Mouse (Mus musculus): ENCODE data around the gene Zfp704. TPM values are rescaled to one million over a fixed set of nuclear protein-coding genes. Genes with fewer than 3 reads are reported as not detected.

Gene Zfp704
- polyA plus RNA-seq, 1 experiment from 2014 or later, result 7.2 TPM

- no peak overlapping the region for H3K9ac ChIP-seq
- no peaks in the 10 kb centered on the region for H3K27me3 ChIP-seq (replicated peaks)
- peaks cover 54% of the 10 kb centered on the region for H3K4me1 ChIP-seq (replicated peaks)
- H3K9me3 ChIP-seq (replicated peaks), result no peaks in the 10 kb centered on the region
- H3K27ac ChIP-seq (ENCODE audit: poor library complexity, severe bottlenecking), result peak overlapping the region; percentile 48
- H3K4me3 ChIP-seq, result no peak overlapping the region
- 62% methylated on average over 11 of the region's 11 CpGs for WGBS
- H3K36me3 ChIP-seq, result peaks cover 27% of the 10 kb centered on the region
- no peak overlapping the region for H3K4me2 ChIP-seq
- ATAC-seq (ENCODE audit: insufficient number of reproducible peaks, low FRiP score), result no peak
These were observed 170.1 kb downstream of the Zfp704 start for GRCm38 (mm10) chr3:9439619-9440286.

- WGBS, result 78% methylated on average over 6 of the region's 6 CpGs
- Histone ChIP-seq H3K4me1 (replicated peaks) (peaks cover 53% of the 10 kb centered on the region), H3K9me3 (replicated peaks) (no peaks in the 10 kb centered on the region), H3K4me2 (no peak overlapping the region), H3K27ac (ENCODE audit: poor library complexity, severe bottlenecking) (no peak overlapping the region), H3K4me3 (no peak overlapping the region), H3K27me3 (replicated peaks) (no peaks in the 10 kb centered on the region), H3K9ac (no peak overlapping the region), H3K36me3 (peaks cover 25% of the 10 kb centered on the region)
- no peak for ATAC-seq (ENCODE audit: insufficient number of reproducible peaks, low FRiP score)
These were observed 173.6 kb downstream of the Zfp704 start for GRCm38 (mm10) chr3:9436256-9436655.

DNA sequence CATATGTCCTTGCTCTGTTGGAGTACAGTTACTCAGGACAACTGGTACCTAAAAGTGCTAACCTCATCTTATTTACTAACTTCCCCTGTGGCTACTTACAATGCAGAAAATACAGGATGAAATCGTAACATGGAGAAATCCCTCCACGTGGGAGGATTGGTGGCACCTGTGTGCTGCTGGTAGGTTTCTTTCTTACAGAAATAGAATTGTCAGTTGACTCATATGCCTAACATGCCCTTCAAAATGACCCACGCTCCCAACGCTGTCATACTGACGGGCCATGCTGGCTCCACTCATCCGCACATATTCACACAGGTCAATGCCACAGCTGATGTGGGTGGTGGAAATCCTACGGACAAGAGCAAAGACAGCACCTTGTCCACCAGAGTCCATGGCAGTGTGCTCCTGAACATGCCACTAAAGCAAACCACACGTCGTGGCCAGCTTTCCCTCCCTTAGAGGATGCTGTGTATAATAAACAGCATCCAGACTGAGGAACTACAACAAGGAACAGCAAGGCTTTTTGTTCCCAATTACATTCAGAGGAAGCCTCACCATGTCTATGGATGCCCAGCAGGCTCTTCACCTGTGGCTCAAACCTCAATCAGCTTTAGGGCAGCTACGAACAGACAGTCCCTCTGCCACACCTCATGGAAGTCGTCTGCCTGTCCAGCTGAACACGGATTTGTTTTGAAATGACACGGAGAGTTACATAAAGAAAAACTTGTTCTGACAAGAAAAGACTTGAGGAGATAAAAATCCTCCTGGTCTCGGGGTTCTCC is 175.3 kb downstream of the Zfp704 start:
- H3K4me1 ChIP-seq (replicated peaks), result peaks cover 38% of the 10 kb centered on the region
- no peak overlapping the region for H3K4me2 ChIP-seq
- no peak overlapping the region for H3K27ac ChIP-seq (ENCODE audit: poor library complexity, severe bottlenecking)
- no peak overlapping the region for H3K4me3 ChIP-seq
- no peaks in the 10 kb centered on the region for H3K27me3 ChIP-seq (replicated peaks)
- H3K9ac ChIP-seq, result no peak overlapping the region
- 75% methylated on average over 14 of the region's 14 CpGs for WGBS
- no peaks in the 10 kb centered on the region for H3K9me3 ChIP-seq (replicated peaks)
- ATAC-seq (ENCODE audit: insufficient number of reproducible peaks, low FRiP score), result no peak
- peaks cover 28% of the 10 kb centered on the region for H3K36me3 ChIP-seq

GRCm38 (mm10) chr3:9432796-9433526 is 176.9 kb downstream of the Zfp704 start:
- WGBS, result 81% methylated on average over 16 of the region's 16 CpGs
- ATAC-seq (ENCODE audit: insufficient number of reproducible peaks, low FRiP score), result no peak
- H3K4me2 ChIP-seq, result no peak overlapping the region
- peaks cover 17% of the 10 kb centered on the region for H3K36me3 ChIP-seq
- H3K9me3 ChIP-seq (replicated peaks), result no peaks in the 10 kb centered on the region
- H3K9ac ChIP-seq, result no peak overlapping the region
- peaks cover 36% of the 10 kb centered on the region for H3K4me1 ChIP-seq (replicated peaks)
- no peak overlapping the region for H3K4me3 ChIP-seq
- peak overlapping the region; percentile 20; the same call in 1 of the 2 replicates for H3K27ac ChIP-seq (ENCODE audit: poor library complexity, severe bottlenecking)
- no peaks in the 10 kb centered on the region for H3K27me3 ChIP-seq (replicated peaks)

- WGBS, result 42% methylated on average over 3 of the region's 3 CpGs
- H3K4me1 ChIP-seq (replicated peaks), result peaks cover 36% of the 10 kb centered on the region
- no peaks in the 10 kb centered on the region for H3K27me3 ChIP-seq (replicated peaks)
- 0 out of 2 replicates have a peak, but pooled peaks have one; percentile 40 for ATAC-seq (ENCODE audit: insufficient number of reproducible peaks, low FRiP score)
- no peak overlapping the region for H3K4me3 ChIP-seq
- no peaks in the 10 kb centered on the region for H3K9me3 ChIP-seq (replicated peaks)
- H3K4me2 ChIP-seq, result no peak overlapping the region
- peaks cover 10% of the 10 kb centered on the region for H3K36me3 ChIP-seq
- H3K9ac ChIP-seq, result 0 out of 2 replicates have a peak overlapping the region, but pooled peaks have one; percentile 2
- H3K27ac ChIP-seq (ENCODE audit: poor library complexity, severe bottlenecking), result peak overlapping the region; percentile 20; the same call in 1 of the 2 replicates
These were observed 177.7 kb downstream of the Zfp704 start for GRCm38 (mm10) chr3:9432226-9432625.

DNA sequence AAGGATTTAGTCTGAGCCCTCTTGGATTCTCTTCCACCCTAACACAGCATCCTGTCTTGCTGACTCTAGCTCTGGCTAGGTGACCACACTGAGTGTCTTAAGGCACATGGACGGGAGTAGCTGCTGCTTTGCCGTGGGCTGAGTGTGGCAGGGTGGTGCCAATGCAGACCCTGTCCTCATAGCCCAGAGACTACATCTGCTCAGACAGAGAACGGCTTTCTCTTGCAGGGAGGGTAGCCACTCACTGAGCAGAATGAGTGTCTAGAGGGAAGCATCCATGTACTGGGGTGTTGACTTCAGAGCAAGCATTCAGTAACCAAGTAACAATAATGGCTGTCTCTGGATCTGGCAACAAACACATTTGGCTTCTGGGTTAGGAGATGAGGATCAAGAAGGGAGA is 179.9 kb downstream of the Zfp704 start:
- no peak overlapping the region for H3K9ac ChIP-seq
- H3K27ac ChIP-seq (ENCODE audit: poor library complexity, severe bottlenecking), result no peak overlapping the region
- H3K4me3 ChIP-seq, result no peak overlapping the region
- no peaks in the 10 kb centered on the region for H3K9me3 ChIP-seq (replicated peaks)
- peaks cover 22% of the 10 kb centered on the region for H3K4me1 ChIP-seq (replicated peaks)
- no peak overlapping the region for H3K4me2 ChIP-seq
- no peaks in the 10 kb centered on the region for H3K27me3 ChIP-seq (replicated peaks)
- H3K36me3 ChIP-seq, result peaks cover 8% of the 10 kb centered on the region
- no peak; the same call in 1 of the 2 replicates for ATAC-seq (ENCODE audit: insufficient number of reproducible peaks, low FRiP score)
- 85% methylated on average over 3 of the region's 3 CpGs for WGBS

GRCm38 (mm10) chr3:9427826-9428225 is 182.1 kb downstream of the Zfp704 start:
- H3K9ac ChIP-seq, result no peak overlapping the region
- H3K9me3 ChIP-seq (replicated peaks), result no peaks in the 10 kb centered on the region
- peaks cover 11% of the 10 kb centered on the region for H3K4me1 ChIP-seq (replicated peaks)
- 0 out of 2 replicates have a peak, but pooled peaks cover 4% of the 10 kb centered on the region for H3K36me3 ChIP-seq
- 87% methylated on average over 4 of the region's 4 CpGs for WGBS
- no peak overlapping the region for H3K4me3 ChIP-seq
- H3K27me3 ChIP-seq (replicated peaks), result no peaks in the 10 kb centered on the region
- H3K27ac ChIP-seq (ENCODE audit: poor library complexity, severe bottlenecking), result no peak overlapping the region
- H3K4me2 ChIP-seq, result no peak overlapping the region
- no peak for ATAC-seq (ENCODE audit: insufficient number of reproducible peaks, low FRiP score)

DNA sequence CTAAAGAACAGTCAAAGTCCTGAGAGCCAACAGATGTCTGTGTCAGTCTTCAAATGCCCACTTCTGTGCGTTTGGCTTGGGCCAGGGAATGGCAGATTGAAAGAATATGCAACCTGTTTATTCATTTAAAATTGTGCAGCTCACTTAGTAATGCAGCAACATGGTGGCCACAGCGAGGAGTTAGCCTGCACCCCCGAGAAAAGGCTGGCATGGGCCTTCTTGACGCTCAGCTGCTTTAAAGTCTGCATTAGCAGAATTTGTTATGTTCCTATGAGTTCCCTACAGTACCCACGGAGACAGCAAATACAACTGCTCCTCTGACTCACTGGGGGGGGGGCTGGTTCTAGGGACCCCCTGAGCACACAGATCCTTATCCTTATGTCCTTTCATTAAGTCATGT is 184.2 kb downstream of the Zfp704 start:
- H3K4me1 ChIP-seq (replicated peaks), result no peaks in the 10 kb centered on the region
- H3K4me2 ChIP-seq, result no peak overlapping the region
- H3K36me3 ChIP-seq, result 0 out of 2 replicates have a peak, but pooled peaks cover 4% of the 10 kb centered on the region
- H3K9me3 ChIP-seq (replicated peaks), result no peaks in the 10 kb centered on the region
- H3K27me3 ChIP-seq (replicated peaks), result no peaks in the 10 kb centered on the region
- ATAC-seq (ENCODE audit: insufficient number of reproducible peaks, low FRiP score), result no peak
- no peak overlapping the region for H3K4me3 ChIP-seq
- no peak overlapping the region for H3K9ac ChIP-seq
- 89% methylated on average over 5 of the region's 5 CpGs for WGBS
- H3K27ac ChIP-seq (ENCODE audit: poor library complexity, severe bottlenecking), result no peak overlapping the region

GRCm38 (mm10) chr3:9424637-9425036 is 185.2 kb downstream of the Zfp704 start:
- Histone ChIP-seq H3K9ac (no peak overlapping the region), H3K4me3 (no peak overlapping the region), H3K27me3 (replicated peaks) (no peaks in the 10 kb centered on the region), H3K36me3 (no peaks in the 10 kb centered on the region), H3K9me3 (replicated peaks) (no peaks in the 10 kb centered on the region), H3K4me2 (no peak overlapping the region), H3K4me1 (replicated peaks) (no peaks in the 10 kb centered on the region), H3K27ac (ENCODE audit: poor library complexity, severe bottlenecking) (no peak overlapping the region)
- WGBS, result 92% methylated on average over 6 of the region's 6 CpGs
- ATAC-seq (ENCODE audit: insufficient number of reproducible peaks, low FRiP score), result no peak

DNA sequence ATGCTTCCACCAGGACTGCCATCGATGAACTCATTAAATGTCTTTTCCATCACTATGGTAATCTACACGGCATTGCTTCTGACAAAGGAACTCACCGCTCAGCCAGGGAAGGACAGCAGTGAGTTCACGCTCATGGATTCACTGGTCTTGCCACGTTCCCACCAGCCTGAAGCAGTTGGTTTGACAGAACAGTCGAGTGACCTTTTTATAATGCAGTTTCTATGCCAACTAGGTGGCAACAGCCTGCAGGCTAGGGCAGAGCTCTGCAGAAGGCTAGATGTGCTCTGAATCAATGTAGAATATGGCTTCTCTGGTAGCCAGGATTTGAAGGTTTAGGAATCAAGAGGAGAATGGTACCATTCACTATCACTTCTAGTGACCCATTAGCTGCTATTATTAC is 186.2 kb downstream of the Zfp704 start:
- no peak overlapping the region for H3K4me3 ChIP-seq
- H3K27ac ChIP-seq (ENCODE audit: poor library complexity, severe bottlenecking), result no peak overlapping the region
- H3K36me3 ChIP-seq, result no peaks in the 10 kb centered on the region
- WGBS, result 88% methylated on average over 6 of the region's 6 CpGs
- ATAC-seq (ENCODE audit: insufficient number of reproducible peaks, low FRiP score), result no peak
- H3K9me3 ChIP-seq (replicated peaks), result no peaks in the 10 kb centered on the region
- H3K4me1 ChIP-seq (replicated peaks), result no peaks in the 10 kb centered on the region
- H3K9ac ChIP-seq, result no peak overlapping the region
- H3K4me2 ChIP-seq, result no peak overlapping the region
- no peaks in the 10 kb centered on the region for H3K27me3 ChIP-seq (replicated peaks)

DNA sequence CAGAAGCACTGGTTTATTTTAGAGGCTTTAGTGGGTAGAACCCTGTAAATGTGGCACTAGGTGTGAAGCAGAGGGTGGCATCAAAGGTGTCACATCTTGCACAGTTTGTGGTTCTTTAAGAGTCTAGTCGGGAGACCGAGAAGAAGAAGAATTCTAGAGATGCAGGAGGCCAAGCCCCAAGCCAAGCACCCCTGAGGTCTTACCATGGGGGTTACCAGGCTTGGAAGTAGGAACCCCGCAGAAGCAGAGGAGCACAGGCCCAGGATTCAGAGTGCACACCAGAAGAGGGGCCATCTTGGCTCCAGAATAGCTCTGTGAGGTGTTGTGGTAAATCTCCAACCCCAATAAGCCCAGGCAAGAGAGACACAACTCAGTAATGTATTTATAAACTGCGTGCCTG is 201.0 kb downstream of the Zfp704 start:
- no peak for ATAC-seq (ENCODE audit: insufficient number of reproducible peaks, low FRiP score)
- no peaks in the 10 kb centered on the region for H3K27me3 ChIP-seq (replicated peaks)
- no peak overlapping the region for H3K4me3 ChIP-seq
- H3K9ac ChIP-seq, result no peak overlapping the region
- no peaks in the 10 kb centered on the region for H3K36me3 ChIP-seq
- 0 out of 2 replicates have a peak, but pooled peaks cover 9% of the 10 kb centered on the region for H3K9me3 ChIP-seq (replicated peaks)
- H3K27ac ChIP-seq (ENCODE audit: poor library complexity, severe bottlenecking), result no peak overlapping the region
- 82% methylated on average over 4 of the region's 4 CpGs for WGBS
- no peak overlapping the region for H3K4me2 ChIP-seq
- peaks cover 27% of the 10 kb centered on the region for H3K4me1 ChIP-seq (replicated peaks)

Measured in heart, embryonic 12.5 days (tissue).